ENCODE assay signal across 7 mouse cellular contexts in genomic region chr2:166035725-166036124, GRCm38 (mm10). TPM values are rescaled to one million over a fixed set of nuclear protein-coding genes. Genes with fewer than 3 reads are reported as not detected.
DNase-seq lines count a peak whose midpoint lies in the region; ATAC-seq lines count a peak whose summit lies in the region.

No protein-coding gene starts in this region.

- DNase-seq in right cerebral cortex, adult 18-20 months: peak; percentile 57
- DNase-seq in right cerebral cortex, postnatal 14 days: no peak
- DNase-seq in embryo, embryonic 9.5 days (ENCODE audit: extremely low spot score): peak; percentile 28
- peak; percentile 81 for DNase-seq in induced T-regulatory cell, adult 2 months (ENCODE audit: low read depth)
- DNase-seq in lung, postnatal 4 days: peak; percentile 67 to 83
- DNase-seq in thymus, postnatal 25 days: peak; percentile 87

- peak; percentile 30 for ATAC-seq in activated CD4-positive, CD25-positive, alpha-beta regulatory T cell, adult 4 months

RNA-seq across cellular contexts. Expression of gene Ncoa3, which starts 43.3 kb away (rescaled TPM):
- 10 to 100 TPM; 65.2 to 65.3 TPM for polyA plus RNA-seq in activated CD4-positive, CD25-positive, alpha-beta regulatory T cell, adult 4 months (2017; shearing (Covaris generic))
